Comparison of ENCODE assay signal across 17 mouse cellular contexts in genomic region chr1:65440156-65440555, GRCm38 (mm10).
DNase-seq lines count a peak whose midpoint lies in the region; ATAC-seq and TF ChIP-seq lines count a peak whose summit lies in the region.
"Had no signal": no experiment of that assay in that cellular context is flagged by ENCODE, and none has a peak within 500 bp of the region (broad histone marks: within the 10 kb centered on the region; RNA-seq: fewer than 3 reads in every experiment).

No protein-coding gene starts in this region.

- H3K36me3 ChIP-seq in midbrain, embryonic 14.5 days (ENCODE audit: control insufficient read depth, insufficient read depth, low read length): no peaks in the 10 kb centered on the region
- H3K36me3 ChIP-seq: hindbrain, embryonic 15.5 days; limb, embryonic 15.5 days; midbrain, embryonic 13.5 days had no signal

- no peaks in the 10 kb centered on the region for H3K9me3 ChIP-seq in midbrain, embryonic 14.5 days (ENCODE audit: control insufficient read depth, low read length)
- H3K9me3 ChIP-seq: hindbrain, embryonic 15.5 days; limb, embryonic 15.5 days; midbrain, embryonic 13.5 days had no signal

- H3K27me3 ChIP-seq in midbrain, embryonic 14.5 days (ENCODE audit: control insufficient read depth, insufficient read depth, low read length): no peaks in the 10 kb centered on the region
- H3K27me3 ChIP-seq: hindbrain, embryonic 15.5 days; limb, embryonic 15.5 days; midbrain, embryonic 13.5 days had no signal

- H3K27ac ChIP-seq in midbrain, embryonic 14.5 days (replicated peaks; ENCODE audit: low read depth, low read length): no peak overlapping the region
- H3K27ac ChIP-seq: hindbrain, embryonic 15.5 days; limb, embryonic 15.5 days; macrophage; midbrain, embryonic 13.5 days had no signal

- TF ChIP-seq POLR2A in lung, adult 2 months (IDR thresholded peaks at IDR 0.05; ENCODE audit: borderline replicate concordance, extremely low read depth, low read depth, low read length): no peak

- ATAC-seq in midbrain, embryonic 14.5 days (ENCODE audit: low FRiP score, low TSS enrichment): no peak
- ATAC-seq: midbrain, embryonic 13.5 days had no signal

- intact Hi-C loops in left cerebral cortex, postnatal 10 days (cut with DNase I): no loop called here

- H3K4me1 ChIP-seq in lung, adult 2 months (ENCODE audit: control insufficient read depth, insufficient read depth, low read length): no peaks in the 10 kb centered on the region
- H3K4me1 ChIP-seq in midbrain, embryonic 14.5 days (ENCODE audit: control insufficient read depth, insufficient read depth, low read length): no peaks in the 10 kb centered on the region
- H3K4me1 ChIP-seq: hindbrain, embryonic 15.5 days; limb, embryonic 15.5 days; midbrain, embryonic 13.5 days had no signal

- TF ChIP-seq CTCF in lung, adult 2 months (IDR thresholded peaks at IDR 0.05; ENCODE audit: insufficient read depth, low read length): no peak

- no peak overlapping the region for H3K9ac ChIP-seq in midbrain, embryonic 14.5 days (replicated peaks; ENCODE audit: low read length)
- H3K9ac ChIP-seq: hindbrain, embryonic 15.5 days; limb, embryonic 15.5 days; midbrain, embryonic 13.5 days had no signal

- WGBS in lung, adult 2 months: 74% methylated on average over 3 of the region's 3 CpGs
- 95% methylated on average over 3 of the region's 3 CpGs for WGBS in midbrain, embryonic 14.5 days

- H3K4me3 ChIP-seq in lung, adult 2 months (replicated peaks; ENCODE audit: extremely low read depth, low read depth, low read length): no peak overlapping the region
- no peak overlapping the region for H3K4me3 ChIP-seq in midbrain, embryonic 14.5 days (replicated peaks; ENCODE audit: low read depth, low read length)
- H3K4me3 ChIP-seq: hindbrain, embryonic 15.5 days; limb, embryonic 15.5 days; midbrain, embryonic 13.5 days had no signal

- H3K4me2 ChIP-seq in midbrain, embryonic 14.5 days (ENCODE audit: low read length): no peak overlapping the region
- H3K4me2 ChIP-seq: hindbrain, embryonic 15.5 days; limb, embryonic 15.5 days; midbrain, embryonic 13.5 days had no signal

- peak; percentile 9 for DNase-seq in urinary bladder, postnatal 25 days (ENCODE audit: low spot score)
- no peak for DNase-seq in urinary bladder, postnatal 10 days (ENCODE audit: low spot score)
- peak; percentile 57 for DNase-seq in kidney, adult 9 months
- DNase-seq in lung, adult 2 months: peak; percentile 5
- DNase-seq in layer of hippocampus, adult 9-10 months (ENCODE audit: low spot score): no peak
- no peak for DNase-seq in left cerebral cortex, postnatal 10 days (ENCODE audit: extremely low spot score in 1 of 2, low spot score in 2 of 2)
- no peak for DNase-seq in midbrain, embryonic 14.5 days
- DNase-seq: adrenal gland, adult 2 months; cerebellum, adult 9-10 months; embryo, embryonic 11 days; gastrocnemius, postnatal 10 days; heart, postnatal 14 days; right cerebral cortex, adult 18-20 months had no signal

Comparison
In these comparisons a context has a peak if more than half of its experiments do, and no peak if none do; other contexts are left out.
1. DNase-seq: peak in urinary bladder, postnatal 25 days (single experiment), kidney, adult 9 months (single experiment) and lung, adult 2 months (single experiment); none in urinary bladder, postnatal 10 days (single experiment), layer of hippocampus, adult 9-10 months (single experiment), left cerebral cortex, postnatal 10 days (0 of 2) and midbrain, embryonic 14.5 days (single experiment).